Mouse (Mus musculus) erythroblast, embryonic 14.5 days (primary cell): ENCODE measurements at regions not wholly inside any gene's neighbourhood (a gene's known extent, or its start where the extent isn't known, plus 50 kb on each side); places are given as distances from the start of the nearest gene placed in this dataset.

Experiments used
- GATA1 ChIP-seq: IDR thresholded peaks from 2 replicates; pipeline ENCODE4 v1.6.1; 2012; ENCODE audit warnings: low read length, inconsistent platforms, mixed read lengths
- TAL1 ChIP-seq: IDR thresholded peaks from 3 replicates; pipeline ENCODE4 v1.6.1; 2012; ENCODE audit warnings: low read length, inconsistent platforms, mixed read lengths

- TF ChIP-seq GATA1 (no peak), TAL1 (no peak)
Observed at GRCm38 (mm10) chr10:98291617-98292016, 565.1 kb upstream of the C030005K15Rik start.
